Mouse (Mus musculus) olfactory bulb, adult 2 months (tissue): ENCODE measurements around the gene Tbxas1.

Experiments
- CTCF ChIP-seq: fragments of 200-500 bp; IDR thresholded peaks from 2 replicates; pipeline ENCODE4 v1.5.1; 2012; ENCODE audit warnings: low read depth, mild to moderate bottlenecking, low read length, moderate library complexity; ENCODE audit not compliant: insufficient read depth
- POLR2A ChIP-seq: fragments of 200-500 bp; IDR thresholded peaks from 2 replicates; pipeline ENCODE4 v1.6.1; 2012; ENCODE audit warnings: mild to moderate bottlenecking, low read depth, low read length, moderate library complexity; ENCODE audit not compliant: insufficient read depth

DNA sequence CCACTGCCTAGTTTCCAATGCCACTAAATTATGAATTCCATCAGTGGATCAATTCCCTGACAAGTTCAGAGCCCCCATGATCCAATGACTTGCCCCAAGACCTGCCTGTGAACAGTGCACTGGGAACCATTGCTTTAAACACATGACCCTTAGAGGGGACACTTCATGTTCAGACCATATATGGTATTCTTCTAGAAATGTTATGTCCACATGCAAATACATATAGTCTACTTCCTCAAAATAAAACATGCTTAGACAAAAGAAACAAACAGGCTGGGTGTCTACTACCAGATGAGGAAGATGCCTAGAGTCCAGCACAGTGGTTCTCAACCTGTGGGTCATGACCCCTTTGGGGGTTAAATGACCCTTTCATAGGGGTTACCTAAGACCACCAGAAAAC, 201.3 kb downstream of the Tbxas1 start:
- TF ChIP-seq POLR2A: no peak
- no peak for TF ChIP-seq CTCF
